Mouse (Mus musculus) gonadal fat pad, adult 2 months (tissue): Measurements from ENCODE around the gene Camk2b. TPM values are rescaled to one million over a fixed set of nuclear protein-coding genes. Genes with fewer than 3 reads are reported as not detected.

Experiments used
- DNase-seq: peaks from one replicate; pipeline ENCODE4 v3.0.0-alpha.2; 2012; ENCODE audit warnings: low read depth
- polyA plus RNA-seq: library from polyadenylated mRNA; depleted of rRNA; stranded (reverse); fragments of >200 nt; gene quantifications from 2 replicates; pipeline ENCODE4 v1.2.3, GENCODE M21; 2012

Gene Camk2b
- polyA plus RNA-seq, 1 experiment = 1.2 TPM

- DNase-seq = no peak
Observed at GRCm38 (mm10) chr11:6050066-6050560, 16.0 kb downstream of the Camk2b start.

GRCm38 (mm10) chr11:6048208-6048607, 18.0 kb downstream of the Camk2b start:
- no peak for DNase-seq

GRCm38 (mm10) chr11:6038929-6039328, 27.2 kb downstream of the Camk2b start:
- no peak for DNase-seq

GRCm38 (mm10) chr11:6037686-6038085, 28.5 kb downstream of the Camk2b start:
- DNase-seq = no peak

GRCm38 (mm10) chr11:6037198-6037597, 29.0 kb downstream of the Camk2b start:
- no peak for DNase-seq

- no peak for DNase-seq
Observed at GRCm38 (mm10) chr11:6036477-6036876, 29.7 kb downstream of the Camk2b start.

GRCm38 (mm10) chr11:6035521-6035920, 30.6 kb downstream of the Camk2b start:
- DNase-seq = no peak

GRCm38 (mm10) chr11:6034740-6035139, 31.4 kb downstream of the Camk2b start:
- no peak for DNase-seq

GRCm38 (mm10) chr11:6033801-6034200, 32.4 kb downstream of the Camk2b start:
- DNase-seq = no peak

- DNase-seq = no peak
Observed at GRCm38 (mm10) chr11:6033147-6033546, 33.0 kb downstream of the Camk2b start.

- DNase-seq = no peak
Observed at GRCm38 (mm10) chr11:6030650-6031049, 35.5 kb downstream of the Camk2b start.

GRCm38 (mm10) chr11:6029790-6030189, 36.4 kb downstream of the Camk2b start:
- DNase-seq = no peak

- DNase-seq = no peak
Observed at GRCm38 (mm10) chr11:6028911-6029310, 37.3 kb downstream of the Camk2b start.

- DNase-seq = no peak
Observed at GRCm38 (mm10) chr11:6026361-6026760, 39.8 kb downstream of the Camk2b start.

- DNase-seq = no peak
Observed at GRCm38 (mm10) chr11:6024923-6025652, 41.1 kb downstream of the Camk2b start.

GRCm38 (mm10) chr11:6020897-6021839, 45.0 kb downstream of the Camk2b start:
- DNase-seq = no peak

GRCm38 (mm10) chr11:6020360-6020759, 45.8 kb downstream of the Camk2b start:
- no peak for DNase-seq

GRCm38 (mm10) chr11:6018218-6019010, 47.7 kb downstream of the Camk2b start:
- no peak for DNase-seq

GRCm38 (mm10) chr11:6017484-6018140, 48.5 kb downstream of the Camk2b start:
- DNase-seq = no peak

GRCm38 (mm10) chr11:6016797-6017395, 49.3 kb downstream of the Camk2b start:
- no peak for DNase-seq

GRCm38 (mm10) chr11:6016368-6016767, 49.8 kb downstream of the Camk2b start:
- DNase-seq = no peak
